Mouse (Mus musculus): ENCODE measurements at regions not wholly inside any gene's neighbourhood (a gene's known extent, or its start where the extent isn't known, plus 50 kb on each side); places are given as distances from the start of the nearest gene placed in this dataset.

DNA sequence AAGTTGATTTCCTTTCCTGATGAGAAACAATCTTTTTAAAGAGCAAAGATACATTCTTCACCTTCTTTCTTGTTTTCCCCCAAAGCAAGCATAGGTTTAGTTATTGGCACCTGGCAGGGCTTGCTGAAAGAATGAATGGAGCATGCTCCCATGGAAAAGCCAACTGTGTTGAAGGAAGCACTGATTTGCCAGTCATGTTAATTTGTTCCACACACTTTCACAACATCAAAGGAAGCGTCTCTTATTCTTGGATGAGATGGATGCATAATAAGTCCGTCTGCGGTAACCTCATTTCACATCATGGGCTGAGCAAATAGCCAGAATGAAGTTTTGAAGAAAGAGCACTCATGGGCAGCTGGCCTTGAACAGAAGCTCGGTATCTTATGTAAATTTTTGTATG lies 270.4 kb downstream of the Bckdhb start:
- no peak overlapping the region for H3K27ac ChIP-seq (ENCODE audit: control insufficient read depth, insufficient read depth, low read length)
- WGBS: 92% methylated on average over 4 of the region's 4 CpGs
- TF ChIP-seq POLR2A (IDR thresholded peaks at IDR 0.05; ENCODE audit: control insufficient read depth, extremely low read depth, insufficient read depth, low read length, poor library complexity): no peak
- no peak for TF ChIP-seq CTCF (IDR thresholded peaks at IDR 0.05; ENCODE audit: borderline replicate concordance, control insufficient read depth, extremely low read depth, insufficient read depth, low read length, poor library complexity)
- H3K4me3 ChIP-seq (ENCODE audit: control insufficient read depth, insufficient read depth, low read length): no peak overlapping the region
- no peak for DNase-seq
- H3K4me1 ChIP-seq (replicated peaks; ENCODE audit: control insufficient read depth, insufficient read depth, low read length): no peaks in the 10 kb centered on the region
- no peaks in the 10 kb centered on the region for H3K27me3 ChIP-seq (ENCODE audit: control insufficient read depth, insufficient read depth, low read length)
- no peaks in the 10 kb centered on the region for H3K36me3 ChIP-seq (ENCODE audit: control insufficient read depth, insufficient read depth, low read length)

DNA sequence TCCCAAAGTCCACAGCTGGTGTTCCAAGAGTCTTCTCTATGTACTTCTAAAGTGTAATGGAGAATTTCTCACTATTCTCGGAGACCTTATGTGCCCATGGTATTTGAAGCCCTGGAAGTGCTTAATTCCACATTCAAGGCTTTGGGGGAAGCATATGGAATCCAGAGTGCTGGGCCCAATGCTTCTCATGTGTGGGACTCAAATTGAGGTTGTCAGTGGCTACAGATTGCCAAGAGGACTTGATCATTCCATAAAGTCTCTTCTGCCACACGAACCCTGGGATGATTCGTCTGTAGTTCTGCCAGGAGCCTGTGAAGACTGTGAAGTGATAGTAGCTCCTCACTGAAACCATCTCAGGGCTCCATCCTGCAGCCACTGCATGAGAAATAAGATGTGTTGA lies 275.3 kb downstream of the Bckdhb start:
- H3K36me3 ChIP-seq (ENCODE audit: control insufficient read depth, insufficient read depth, low read length): no peaks in the 10 kb centered on the region
- no peak overlapping the region for H3K4me3 ChIP-seq (ENCODE audit: control insufficient read depth, insufficient read depth, low read length)
- DNase-seq: no peak
- H3K27me3 ChIP-seq (ENCODE audit: control insufficient read depth, insufficient read depth, low read length): no peaks in the 10 kb centered on the region
- H3K27ac ChIP-seq (ENCODE audit: control insufficient read depth, insufficient read depth, low read length): no peak overlapping the region
- 95% methylated on average over 3 of the region's 3 CpGs for WGBS
- TF ChIP-seq POLR2A (IDR thresholded peaks at IDR 0.05; ENCODE audit: control insufficient read depth, extremely low read depth, insufficient read depth, low read length, poor library complexity) (no peak), CTCF (IDR thresholded peaks at IDR 0.05; ENCODE audit: borderline replicate concordance, control insufficient read depth, extremely low read depth, insufficient read depth, low read length, poor library complexity) (no peak)
- no peaks in the 10 kb centered on the region for H3K4me1 ChIP-seq (replicated peaks; ENCODE audit: control insufficient read depth, insufficient read depth, low read length)

- TF ChIP-seq CTCF (IDR thresholded peaks at IDR 0.05; ENCODE audit: borderline replicate concordance, control insufficient read depth, extremely low read depth, insufficient read depth, low read length, poor library complexity) (no peak), POLR2A (IDR thresholded peaks at IDR 0.05; ENCODE audit: control insufficient read depth, extremely low read depth, insufficient read depth, low read length, poor library complexity) (no peak)
- Histone ChIP-seq H3K27ac (ENCODE audit: control insufficient read depth, insufficient read depth, low read length) (no peak overlapping the region), H3K4me1 (replicated peaks; ENCODE audit: control insufficient read depth, insufficient read depth, low read length) (no peaks in the 10 kb centered on the region), H3K36me3 (ENCODE audit: control insufficient read depth, insufficient read depth, low read length) (no peaks in the 10 kb centered on the region), H3K4me3 (ENCODE audit: control insufficient read depth, insufficient read depth, low read length) (no peak overlapping the region), H3K27me3 (ENCODE audit: control insufficient read depth, insufficient read depth, low read length) (no peaks in the 10 kb centered on the region)
- no peak for DNase-seq
- WGBS: 82% methylated on average over 3 of the region's 3 CpGs
Measured at GRCm38 (mm10) chr9:84204056-84204455, 279.1 kb downstream of the Bckdhb start.

- Histone ChIP-seq H3K36me3 (ENCODE audit: control insufficient read depth, insufficient read depth, low read length) (no peaks in the 10 kb centered on the region), H3K27me3 (ENCODE audit: control insufficient read depth, insufficient read depth, low read length) (no peaks in the 10 kb centered on the region), H3K4me1 (replicated peaks; ENCODE audit: control insufficient read depth, insufficient read depth, low read length) (no peaks in the 10 kb centered on the region), H3K4me3 (ENCODE audit: control insufficient read depth, insufficient read depth, low read length) (no peak overlapping the region), H3K27ac (ENCODE audit: control insufficient read depth, insufficient read depth, low read length) (no peak overlapping the region)
- DNase-seq: no peak
- TF ChIP-seq CTCF (IDR thresholded peaks at IDR 0.05; ENCODE audit: borderline replicate concordance, control insufficient read depth, extremely low read depth, insufficient read depth, low read length, poor library complexity): no peak
- TF ChIP-seq POLR2A (IDR thresholded peaks at IDR 0.05; ENCODE audit: control insufficient read depth, extremely low read depth, insufficient read depth, low read length, poor library complexity): no peak
- WGBS: 96% methylated on average over 4 of the region's 4 CpGs
Measured at GRCm38 (mm10) chr9:84240491-84240975, 315.6 kb downstream of the Bckdhb start.

GRCm38 (mm10) chr9:84249765-84250164 lies 324.8 kb downstream of the Bckdhb start:
- no peaks in the 10 kb centered on the region for H3K27me3 ChIP-seq (ENCODE audit: control insufficient read depth, insufficient read depth, low read length)

DNA sequence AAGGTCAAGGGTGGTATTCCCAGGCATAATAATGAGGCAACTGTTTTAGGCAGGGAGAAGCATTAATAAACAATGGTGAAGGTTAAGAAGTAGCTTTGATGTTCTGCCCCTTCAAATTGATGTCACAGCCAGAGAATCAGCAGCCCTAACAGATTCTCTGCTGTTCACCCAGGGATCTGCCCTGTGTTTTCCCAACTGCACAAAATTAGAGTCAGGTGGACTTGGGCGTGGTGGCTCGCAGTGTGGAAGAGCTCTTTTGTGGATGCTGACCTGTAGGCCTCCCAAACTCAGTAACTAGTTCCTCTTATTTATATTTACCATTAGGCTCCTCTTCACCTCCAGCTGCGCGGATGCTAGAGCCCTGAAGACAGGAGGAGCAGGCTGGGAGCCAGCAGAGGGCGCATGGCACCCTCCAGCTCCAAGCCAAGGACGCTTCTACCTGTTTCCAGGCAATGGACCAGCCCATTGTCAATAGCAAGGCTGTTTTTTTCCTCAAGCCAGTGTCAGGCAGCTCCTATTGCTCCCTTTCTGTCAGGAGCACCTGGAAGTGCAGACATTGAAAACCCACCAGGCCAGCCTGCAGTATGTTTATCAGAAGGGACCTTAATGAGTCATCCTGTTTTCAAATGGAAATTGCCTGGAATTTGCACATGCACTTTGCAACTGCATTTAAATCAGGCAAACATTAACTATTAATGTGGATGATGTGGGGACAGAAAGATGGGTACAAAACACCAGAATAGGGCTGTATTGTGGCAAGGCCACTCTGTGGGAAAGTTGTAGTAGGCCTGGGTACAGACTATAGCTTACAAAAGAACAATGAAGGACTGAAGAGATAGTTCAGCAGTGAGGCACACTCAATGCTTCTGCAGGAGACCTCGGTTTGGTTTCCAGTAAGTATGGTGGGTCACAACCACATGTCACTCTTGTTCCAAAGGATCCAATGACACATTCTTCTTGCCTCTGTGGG lies 328.4 kb downstream of the Bckdhb start:
- no peak overlapping the region for H3K4me3 ChIP-seq (ENCODE audit: control insufficient read depth, insufficient read depth, low read length)
- H3K4me1 ChIP-seq (replicated peaks; ENCODE audit: control insufficient read depth, insufficient read depth, low read length): no peaks in the 10 kb centered on the region
- H3K36me3 ChIP-seq (ENCODE audit: control insufficient read depth, insufficient read depth, low read length): no peaks in the 10 kb centered on the region
- TF ChIP-seq CTCF (IDR thresholded peaks at IDR 0.05; ENCODE audit: borderline replicate concordance, control insufficient read depth, extremely low read depth, insufficient read depth, low read length, poor library complexity): no peak
- no peak for TF ChIP-seq POLR2A (IDR thresholded peaks at IDR 0.05; ENCODE audit: control insufficient read depth, extremely low read depth, insufficient read depth, low read length, poor library complexity)
- no peak overlapping the region for H3K27ac ChIP-seq (ENCODE audit: control insufficient read depth, insufficient read depth, low read length)
- H3K27me3 ChIP-seq (ENCODE audit: control insufficient read depth, insufficient read depth, low read length): no peaks in the 10 kb centered on the region
- DNase-seq: no peak
- 21% methylated on average over 7 of the region's 7 CpGs for WGBS

More at GRCm38 (mm10) chr9:84249765-84250164, 324.8 kb downstream of the Bckdhb start:
- Histone ChIP-seq H3K27ac (ENCODE audit: control insufficient read depth, insufficient read depth, low read length) (no peak overlapping the region), H3K36me3 (ENCODE audit: control insufficient read depth, insufficient read depth, low read length) (no peaks in the 10 kb centered on the region), H3K4me1 (replicated peaks; ENCODE audit: control insufficient read depth, insufficient read depth, low read length) (no peaks in the 10 kb centered on the region), H3K4me3 (ENCODE audit: control insufficient read depth, insufficient read depth, low read length) (no peak overlapping the region)
- WGBS: 94% methylated on average over 1 of the region's 1 CpGs
- DNase-seq: no peak
- TF ChIP-seq CTCF (IDR thresholded peaks at IDR 0.05; ENCODE audit: borderline replicate concordance, control insufficient read depth, extremely low read depth, insufficient read depth, low read length, poor library complexity) (no peak), POLR2A (IDR thresholded peaks at IDR 0.05; ENCODE audit: control insufficient read depth, extremely low read depth, insufficient read depth, low read length, poor library complexity) (no peak)
